Mouse (Mus musculus) ES-E14 (cell line): ENCODE data around the gene Pamr1. TPM values are rescaled to one million over a fixed set of nuclear protein-coding genes. Genes with fewer than 3 reads are reported as not detected.

ENCODE experiments used
- DNase-seq: peaks from one replicate; pipeline ENCODE4 v3.0.0-alpha.2; 2013; ENCODE audit warnings: low read depth, low spot score
- H3K27ac ChIP-seq: 2 replicates; pipeline ENCODE4 v1.5.1; 2012; ENCODE audit warnings: low read depth, mild to moderate bottlenecking, low read length, moderate library complexity, mixed read lengths; ENCODE audit not compliant: poor library complexity, insufficient read depth, severe bottlenecking
- H3K36me3 ChIP-seq: 2 replicates; pipeline ENCODE4 v1.6.1; 2012; ENCODE audit warnings: mild to moderate bottlenecking, low read length, moderate library complexity, mixed read lengths; ENCODE audit not compliant: control insufficient read depth, poor library complexity, insufficient read depth, severe bottlenecking
- H3K4me1 ChIP-seq, 2 experiments: fragments of 150-350 bp in 1 of 2; sonication (generic) in 1 of 2; 2 replicates each; pipeline ENCODE4 v1.6.1; 2012; ENCODE audit warnings: low read length in 2 of 2, mild to moderate bottlenecking in 1 of 2, mixed read lengths in 1 of 2; ENCODE audit not compliant: control insufficient read depth in 2 of 2, insufficient read depth in 2 of 2, poor library complexity in 1 of 2
- H3K4me3 ChIP-seq, 2 experiments: fragments of 150-350 bp in 1 of 2; sonication (generic) in 1 of 2; 2 replicates each; pipeline ENCODE4 v1.5.1; 2012; ENCODE audit warnings: low read length in 2 of 2, low read depth in 1 of 2, mild to moderate bottlenecking in 1 of 2, mixed read lengths in 1 of 2; ENCODE audit not compliant: insufficient read depth in 1 of 2, poor library complexity in 1 of 2, severe bottlenecking in 1 of 2
- H3K9ac ChIP-seq: 2 replicates; pipeline ENCODE4 v1.6.1; 2012; ENCODE audit warnings: low read depth, mild to moderate bottlenecking, low read length, mixed read lengths; ENCODE audit not compliant: poor library complexity, insufficient read depth, severe bottlenecking
- H3K9me3 ChIP-seq: fragments of 150-350 bp; sonication (generic); 2 replicates; pipeline ENCODE4 v1.6.1; 2012; ENCODE audit warnings: low read depth, mild to moderate bottlenecking, low read length; ENCODE audit not compliant: control insufficient read depth, insufficient read depth
- CHD2 ChIP-seq: IDR thresholded peaks from 2 replicates; pipeline ENCODE4 v1.6.1; 2014; ENCODE audit warnings: mild to moderate bottlenecking, low read depth, low read length, inconsistent platforms
- HCFC1 ChIP-seq: IDR thresholded peaks from 2 replicates; pipeline ENCODE4 v1.6.1; 2012; ENCODE audit warnings: low read length, inconsistent platforms, borderline replicate concordance; ENCODE audit not compliant: insufficient read depth
- MAFK ChIP-seq: IDR thresholded peaks from 2 replicates; pipeline ENCODE4 v1.6.1; 2014; ENCODE audit warnings: mild to moderate bottlenecking, low read depth, low read length, inconsistent platforms; ENCODE audit not compliant: insufficient read depth
- ZC3H11A ChIP-seq: IDR thresholded peaks from 2 replicates; pipeline ENCODE4 v1.6.1; 2012; ENCODE audit warnings: low read depth, mild to moderate bottlenecking, inconsistent platforms, low read length, borderline replicate concordance
- ZNF384 ChIP-seq: IDR thresholded peaks from 2 replicates; pipeline ENCODE4 v1.6.1; 2012; ENCODE audit warnings: low read depth, low read length, inconsistent platforms
- in situ Hi-C, 2 experiments: fragments of 600-800 bp; cut with MboI; formaldehyde crosslinking; loops; one replicate each; pipeline ENCODE4 v1.15.1; 2025; ENCODE audit warnings: low sequenced_read_pairs in 2 of 2, inconsistent platforms in 1 of 2; ENCODE audit not compliant: unreplicated experiment in 2 of 2
- total RNA-seq: library from RNA; depleted of rRNA; stranded (reverse); fragments of 300-350 nt; gene quantifications from 2 replicates; pipeline ENCODE4 v1.2.3, GENCODE M21; 2012

The Pamr1 gene
- total RNA-seq, 1 experiment, result 0.49 TPM

- H3K4me1 ChIP-seq, result no peaks in the 10 kb centered on the region
- in situ Hi-C loops, result no loop called here
- no peak overlapping the region for H3K4me3 ChIP-seq
- no peak overlapping the region for H3K9ac ChIP-seq
- no peak overlapping the region for H3K27ac ChIP-seq
- TF ChIP-seq MAFK (no peak), ZC3H11A (no peak), CHD2 (no peak), ZNF384 (no peak), HCFC1 (no peak)
- H3K36me3 ChIP-seq, result no peaks in the 10 kb centered on the region
- H3K9me3 ChIP-seq, result no peaks in the 10 kb centered on the region
- no peak for DNase-seq
Measured at GRCm38 (mm10) chr2:102610485-102610884, 60.7 kb downstream of the Pamr1 start.

GRCm38 (mm10) chr2:102616637-102617036 is 66.8 kb downstream of the Pamr1 start:
- TF ChIP-seq ZC3H11A (no peak), MAFK (no peak), HCFC1 (no peak)
- in situ Hi-C loops, result no loop called here
- no peaks in the 10 kb centered on the region for H3K4me1 ChIP-seq
- no peak for DNase-seq
- no peaks in the 10 kb centered on the region for H3K9me3 ChIP-seq
- no peak overlapping the region for H3K4me3 ChIP-seq
- H3K36me3 ChIP-seq, result no peaks in the 10 kb centered on the region
- H3K27ac ChIP-seq, result no peak overlapping the region
- no peak overlapping the region for H3K9ac ChIP-seq

GRCm38 (mm10) chr2:102620744-102621429 is 71.1 kb downstream of the Pamr1 start:
- no peak for DNase-seq
- H3K27ac ChIP-seq, result no peak overlapping the region
- H3K9me3 ChIP-seq, result no peaks in the 10 kb centered on the region
- H3K4me3 ChIP-seq, result no peak overlapping the region
- TF ChIP-seq HCFC1, result no peak
- TF ChIP-seq CHD2, result no peak
- TF ChIP-seq MAFK, result no peak
- TF ChIP-seq ZNF384, result no peak
- TF ChIP-seq ZC3H11A, result no peak
- no peaks in the 10 kb centered on the region for H3K4me1 ChIP-seq
- no peak overlapping the region for H3K9ac ChIP-seq
- in situ Hi-C loops, result no loop called here
- no peaks in the 10 kb centered on the region for H3K36me3 ChIP-seq

- no peaks in the 10 kb centered on the region for H3K4me1 ChIP-seq
- in situ Hi-C loops, result no loop called here
- no peak overlapping the region for H3K4me3 ChIP-seq
- no peak for DNase-seq
- no peaks in the 10 kb centered on the region for H3K9me3 ChIP-seq
- TF ChIP-seq CHD2 (no peak), MAFK (no peak), ZNF384 (no peak), HCFC1 (no peak), ZC3H11A (no peak)
- H3K27ac ChIP-seq, result no peak overlapping the region
- no peaks in the 10 kb centered on the region for H3K36me3 ChIP-seq
- H3K9ac ChIP-seq, result no peak overlapping the region
Measured at GRCm38 (mm10) chr2:102622176-102622575, 72.4 kb downstream of the Pamr1 start.

GRCm38 (mm10) chr2:102622943-102623342 is 73.1 kb downstream of the Pamr1 start:
- TF ChIP-seq ZC3H11A (no peak), HCFC1 (no peak), ZNF384 (no peak), MAFK (no peak), CHD2 (no peak)
- H3K9ac ChIP-seq, result no peak overlapping the region
- in situ Hi-C loops, result no loop called here

More at GRCm38 (mm10) chr2:102622943-102623342, 73.1 kb downstream of the Pamr1 start:
- no peak for DNase-seq
- Histone ChIP-seq H3K4me1 (no peaks in the 10 kb centered on the region), H3K36me3 (no peaks in the 10 kb centered on the region), H3K9me3 (no peaks in the 10 kb centered on the region), H3K27ac (no peak overlapping the region), H3K4me3 (no peak overlapping the region)
